Mouse (Mus musculus): ENCODE measurements around the gene Plekhb1.
A peak's percentile ranks its signal among the peaks of the same experiment; 100 is the strongest.

DNA sequence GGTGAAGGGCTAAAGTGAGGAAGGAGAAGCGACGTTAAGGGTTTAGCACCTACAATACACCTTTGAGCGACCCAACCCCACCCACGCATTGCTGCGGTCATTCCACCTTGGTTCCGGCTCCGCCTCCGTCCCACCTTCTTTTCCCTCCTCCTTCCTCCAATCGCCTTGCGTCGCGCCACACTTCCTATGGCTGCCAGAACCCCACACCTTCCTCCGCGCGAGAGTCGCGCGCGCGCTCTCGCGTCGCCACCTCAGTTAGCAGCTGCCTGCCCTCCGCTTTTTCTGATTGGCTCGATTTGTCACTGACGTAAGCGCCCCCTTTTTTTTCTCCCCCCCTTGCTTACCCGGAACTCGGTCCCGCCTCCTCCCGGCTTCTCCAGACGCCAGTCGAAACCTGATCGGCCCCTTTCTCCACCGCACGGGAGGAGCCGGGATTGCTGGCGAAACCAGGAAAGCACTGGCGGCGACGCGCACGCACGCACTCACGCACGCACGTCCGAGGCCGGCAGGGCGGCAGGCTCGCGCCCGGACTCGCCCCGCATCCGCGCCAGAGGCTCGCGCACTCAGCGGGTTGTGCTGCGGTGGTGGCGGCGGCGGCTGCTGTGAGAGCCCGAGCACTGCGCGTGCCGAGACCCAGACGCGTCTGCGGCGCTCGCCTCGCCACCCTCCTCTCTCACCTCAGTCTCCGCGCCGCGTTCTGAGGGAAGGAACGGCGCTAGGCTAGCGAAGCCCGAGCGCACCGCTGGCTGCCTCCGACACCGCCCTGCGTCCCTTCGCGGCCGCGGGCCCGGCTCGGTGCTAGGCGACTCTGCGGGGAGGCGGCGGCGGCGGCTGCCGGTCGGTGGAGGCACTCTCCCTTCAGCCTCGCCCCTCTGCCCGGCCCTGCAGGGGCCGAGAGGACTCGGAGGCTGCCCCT lies 54.7 kb downstream of the Plekhb1 start, which contains the start of gene Rab6a:
- no peak for TF ChIP-seq CTCF (IDR thresholded peaks at IDR 0.05; ENCODE audit: extremely low read depth, insufficient read depth, insufficient read length, insufficient replicate concordance)
- TF ChIP-seq POLR2A (IDR thresholded peaks at IDR 0.05; ENCODE audit: low read depth, low read length) = peak; percentile 80

Measured in spleen, adult 2 months (tissue).